Mouse (Mus musculus): ENCODE results near the gene Fbxo7. TPM values are rescaled to one million over a fixed set of nuclear protein-coding genes. Genes with fewer than 3 reads are reported as not detected.

Gene Fbxo7
- 17.2 and 19.0 TPM in 2 replicates for polyA plus RNA-seq (2016; fragmentation: Nextera tagmentation; extraction: Ambion mirVana)

GRCm38 (mm10) chr10:86021749-86022473 is at the start of gene Fbxo7:
Gene Fbxo7, plus strand, starts transcription at chr10:86021972.
- ATAC-seq (ENCODE audit: low FRiP score) = peak; percentile 96
- peak within 1 kb of the TSS; percentile 69 for H3K4me2 ChIP-seq (replicated peaks)
- peak within 1 kb of the TSS; percentile 82 for H3K4me3 ChIP-seq
- H3K27ac ChIP-seq = peak within 1 kb of the TSS; percentile 76
- H3K36me3 ChIP-seq = no peaks in the 10 kb centered on the region
- under 1% methylated on average over 82 of the region's 82 CpGs for WGBS
- peaks cover 6% of the 10 kb centered on the region for H3K4me1 ChIP-seq
- no peaks in the 10 kb centered on the region for H3K27me3 ChIP-seq
- no peaks in the 10 kb centered on the region for H3K9me3 ChIP-seq (replicated peaks)
- H3K9ac ChIP-seq = peak within 1 kb of the TSS; percentile 76

GRCm38 (mm10) chr10:85972915-85973314 is 48.9 kb upstream of the Fbxo7 start:
- H3K9ac ChIP-seq = no peak overlapping the region
- no peak overlapping the region for H3K4me3 ChIP-seq
- H3K27ac ChIP-seq = no peak overlapping the region
- no peaks in the 10 kb centered on the region for H3K4me1 ChIP-seq
- no peaks in the 10 kb centered on the region for H3K27me3 ChIP-seq
- no peaks in the 10 kb centered on the region for H3K36me3 ChIP-seq
- H3K9me3 ChIP-seq (replicated peaks) = no peaks in the 10 kb centered on the region; the same call in 1 of the 2 replicates
- H3K4me2 ChIP-seq (replicated peaks) = no peak overlapping the region
- 80% methylated on average over 4 of the region's 4 CpGs for WGBS
- no peak for ATAC-seq (ENCODE audit: low FRiP score)

DNA sequence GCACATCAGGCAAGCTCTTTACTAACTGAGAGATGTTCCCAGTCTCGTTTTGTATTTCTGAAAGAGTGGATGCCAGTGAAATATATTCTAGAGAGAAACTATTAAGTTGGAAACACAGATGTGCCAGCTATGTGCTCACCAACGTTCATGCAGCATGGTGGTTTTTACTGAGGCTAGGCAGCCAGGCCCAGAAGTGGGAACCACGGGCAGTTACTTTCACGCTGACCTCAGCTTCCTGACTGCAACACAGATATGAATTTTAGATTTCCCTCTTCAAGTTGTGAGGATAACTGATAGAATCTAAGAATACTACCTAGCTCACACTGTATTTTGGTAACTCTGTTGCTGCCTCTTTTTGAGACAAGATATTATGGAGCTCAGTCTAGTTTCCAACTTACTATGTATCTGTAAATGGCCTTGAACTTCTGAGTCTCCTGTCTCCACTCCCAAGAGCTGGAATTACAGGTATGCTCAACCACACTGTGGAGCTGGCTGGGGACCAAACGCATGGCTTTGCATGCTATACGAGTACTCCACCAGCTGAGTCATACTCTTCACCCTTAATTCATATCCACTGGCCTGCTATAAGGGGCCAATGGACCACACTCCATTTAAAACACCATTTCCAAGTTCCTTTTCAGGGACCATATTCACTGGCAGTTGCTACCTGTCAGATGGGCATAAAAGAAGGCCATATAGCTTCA is 32.2 kb upstream of the Fbxo7 start:
- Histone ChIP-seq H3K9me3 (replicated peaks) (no peaks in the 10 kb centered on the region), H3K4me1 (no peaks in the 10 kb centered on the region), H3K4me2 (replicated peaks) (no peak overlapping the region), H3K36me3 (no peaks in the 10 kb centered on the region), H3K27me3 (no peaks in the 10 kb centered on the region), H3K9ac (no peak overlapping the region), H3K4me3 (no peak overlapping the region), H3K27ac (no peak overlapping the region)
- ATAC-seq (ENCODE audit: low FRiP score) = no peak
- 75% methylated on average over 6 of the region's 6 CpGs for WGBS

GRCm38 (mm10) chr10:85992412-85992811 is 29.4 kb upstream of the Fbxo7 start:
- no peaks in the 10 kb centered on the region for H3K4me1 ChIP-seq
- 87% methylated on average over 4 of the region's 4 CpGs for WGBS
- no peaks in the 10 kb centered on the region for H3K9me3 ChIP-seq (replicated peaks)
- no peak for ATAC-seq (ENCODE audit: low FRiP score)
- no peak overlapping the region for H3K4me3 ChIP-seq
- H3K36me3 ChIP-seq = no peaks in the 10 kb centered on the region
- no peak overlapping the region for H3K27ac ChIP-seq
- H3K4me2 ChIP-seq (replicated peaks) = no peak overlapping the region
- no peak overlapping the region for H3K9ac ChIP-seq
- H3K27me3 ChIP-seq = no peaks in the 10 kb centered on the region

GRCm38 (mm10) chr10:85993836-85994235 is 27.9 kb upstream of the Fbxo7 start:
- Histone ChIP-seq H3K27ac (no peak overlapping the region), H3K4me1 (no peaks in the 10 kb centered on the region), H3K4me2 (replicated peaks) (no peak overlapping the region), H3K9ac (no peak overlapping the region), H3K4me3 (no peak overlapping the region), H3K36me3 (no peaks in the 10 kb centered on the region), H3K9me3 (replicated peaks) (0 out of 2 replicates have a peak, but pooled peaks cover 3% of the 10 kb centered on the region), H3K27me3 (no peaks in the 10 kb centered on the region)
- ATAC-seq (ENCODE audit: low FRiP score) = no peak
- WGBS = 87% methylated on average over 9 of the region's 9 CpGs

GRCm38 (mm10) chr10:85994543-85995104 is 27.1 kb upstream of the Fbxo7 start:
- Histone ChIP-seq H3K27me3 (no peaks in the 10 kb centered on the region), H3K27ac (no peak overlapping the region), H3K9ac (no peak overlapping the region), H3K4me1 (no peaks in the 10 kb centered on the region), H3K4me3 (no peak overlapping the region), H3K36me3 (no peaks in the 10 kb centered on the region), H3K4me2 (replicated peaks) (no peak overlapping the region), H3K9me3 (replicated peaks) (0 out of 2 replicates have a peak, but pooled peaks cover 3% of the 10 kb centered on the region)
- ATAC-seq (ENCODE audit: low FRiP score) = no peak
- 82% methylated on average over 5 of the region's 5 CpGs for WGBS

GRCm38 (mm10) chr10:86000447-86000846 is 21.3 kb upstream of the Fbxo7 start:
- no peak overlapping the region for H3K9ac ChIP-seq
- no peaks in the 10 kb centered on the region for H3K4me1 ChIP-seq
- no peak overlapping the region for H3K27ac ChIP-seq
- H3K4me2 ChIP-seq (replicated peaks) = no peak overlapping the region
- ATAC-seq (ENCODE audit: low FRiP score) = no peak
- no peaks in the 10 kb centered on the region for H3K36me3 ChIP-seq
- 90% methylated on average over 4 of the region's 4 CpGs for WGBS
- H3K27me3 ChIP-seq = no peaks in the 10 kb centered on the region
- no peak overlapping the region for H3K4me3 ChIP-seq
- H3K9me3 ChIP-seq (replicated peaks) = 0 out of 2 replicates have a peak, but pooled peaks cover 3% of the 10 kb centered on the region

GRCm38 (mm10) chr10:86006455-86006854 is 15.3 kb upstream of the Fbxo7 start:
- no peak overlapping the region for H3K4me3 ChIP-seq
- 62% methylated on average over 5 of the region's 5 CpGs for WGBS
- H3K4me1 ChIP-seq = no peaks in the 10 kb centered on the region
- no peak overlapping the region for H3K27ac ChIP-seq
- ATAC-seq (ENCODE audit: low FRiP score) = no peak
- no peak overlapping the region for H3K9ac ChIP-seq
- H3K4me2 ChIP-seq (replicated peaks) = no peak overlapping the region
- no peaks in the 10 kb centered on the region for H3K27me3 ChIP-seq
- no peaks in the 10 kb centered on the region for H3K36me3 ChIP-seq
- no peaks in the 10 kb centered on the region for H3K9me3 ChIP-seq (replicated peaks)

DNA sequence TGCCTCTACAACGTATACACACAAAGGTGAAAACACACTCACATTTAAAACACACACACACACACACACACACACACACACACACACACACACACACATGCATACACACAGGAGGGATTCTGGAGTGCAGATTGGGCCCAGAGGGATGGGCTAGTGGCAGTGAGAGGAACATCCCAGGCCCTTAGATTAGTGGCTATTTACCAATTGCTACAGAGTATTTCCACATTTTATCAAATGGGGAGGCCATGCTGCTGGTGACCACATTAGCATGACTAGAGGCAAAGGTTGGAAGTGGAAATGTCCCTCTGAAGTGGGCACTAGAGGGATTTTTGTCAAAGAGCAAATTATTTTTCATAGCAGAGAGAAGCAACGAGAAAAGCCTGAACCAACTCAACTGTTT is 12.1 kb upstream of the Fbxo7 start:
- 85% methylated on average over 2 of the region's 2 CpGs for WGBS
- Histone ChIP-seq H3K4me3 (no peak overlapping the region), H3K4me1 (no peaks in the 10 kb centered on the region), H3K27ac (no peak overlapping the region), H3K4me2 (replicated peaks) (no peak overlapping the region), H3K9me3 (replicated peaks) (no peaks in the 10 kb centered on the region), H3K27me3 (no peaks in the 10 kb centered on the region), H3K36me3 (no peaks in the 10 kb centered on the region), H3K9ac (no peak overlapping the region)
- ATAC-seq (ENCODE audit: low FRiP score) = no peak

DNA sequence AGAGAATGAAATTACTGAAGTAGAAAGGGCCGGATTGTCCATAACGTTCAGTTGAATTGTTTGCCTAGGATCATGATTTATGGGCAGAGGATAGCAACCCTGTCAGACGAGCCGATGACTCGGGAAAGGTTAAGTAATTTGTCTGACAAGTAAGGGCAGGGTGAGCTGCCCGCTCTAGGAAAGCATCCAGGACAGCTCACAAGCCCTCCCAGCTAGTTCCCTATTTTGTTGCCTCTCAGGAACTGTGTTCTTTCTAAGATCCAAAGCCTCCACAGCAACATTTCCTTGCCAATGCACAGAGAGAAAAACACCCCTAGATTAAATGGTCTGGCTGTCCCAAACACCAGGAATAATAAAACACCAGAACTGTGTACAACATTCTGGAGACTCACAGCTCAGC is 11.1 kb upstream of the Fbxo7 start:
- H3K4me1 ChIP-seq = no peaks in the 10 kb centered on the region
- no peaks in the 10 kb centered on the region for H3K36me3 ChIP-seq
- no peak overlapping the region for H3K4me2 ChIP-seq (replicated peaks)
- ATAC-seq (ENCODE audit: low FRiP score) = no peak
- no peaks in the 10 kb centered on the region for H3K9me3 ChIP-seq (replicated peaks)
- H3K27ac ChIP-seq = no peak overlapping the region
- WGBS = 53% methylated on average over 6 of the region's 6 CpGs
- no peaks in the 10 kb centered on the region for H3K27me3 ChIP-seq
- no peak overlapping the region for H3K9ac ChIP-seq
- H3K4me3 ChIP-seq = no peak overlapping the region

DNA sequence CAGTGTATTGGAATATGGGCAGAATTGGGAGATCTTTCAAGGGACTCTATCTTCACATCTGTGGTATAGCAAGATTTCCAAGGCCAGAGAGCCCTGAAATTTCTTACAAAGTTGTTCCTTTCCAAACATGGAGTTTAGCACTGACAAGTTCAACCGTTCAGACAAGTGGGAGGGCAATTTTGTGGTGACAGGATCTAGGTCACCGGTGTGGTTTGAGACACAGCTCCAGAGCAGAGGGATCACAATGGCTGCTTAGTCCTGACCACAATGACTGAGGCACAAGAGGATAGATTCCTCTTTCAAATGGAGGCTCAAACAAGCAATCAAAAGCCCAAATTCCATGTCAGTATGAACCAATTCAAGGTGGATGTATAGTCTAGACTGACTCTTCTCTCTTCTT is 10.6 kb upstream of the Fbxo7 start:
- Histone ChIP-seq H3K4me2 (replicated peaks) (no peak overlapping the region), H3K9me3 (replicated peaks) (no peaks in the 10 kb centered on the region), H3K27ac (no peak overlapping the region), H3K27me3 (no peaks in the 10 kb centered on the region), H3K4me3 (no peak overlapping the region), H3K9ac (no peak overlapping the region), H3K4me1 (no peaks in the 10 kb centered on the region), H3K36me3 (no peaks in the 10 kb centered on the region)
- ATAC-seq (ENCODE audit: low FRiP score) = no peak
- WGBS = 86% methylated on average over 2 of the region's 2 CpGs

DNA sequence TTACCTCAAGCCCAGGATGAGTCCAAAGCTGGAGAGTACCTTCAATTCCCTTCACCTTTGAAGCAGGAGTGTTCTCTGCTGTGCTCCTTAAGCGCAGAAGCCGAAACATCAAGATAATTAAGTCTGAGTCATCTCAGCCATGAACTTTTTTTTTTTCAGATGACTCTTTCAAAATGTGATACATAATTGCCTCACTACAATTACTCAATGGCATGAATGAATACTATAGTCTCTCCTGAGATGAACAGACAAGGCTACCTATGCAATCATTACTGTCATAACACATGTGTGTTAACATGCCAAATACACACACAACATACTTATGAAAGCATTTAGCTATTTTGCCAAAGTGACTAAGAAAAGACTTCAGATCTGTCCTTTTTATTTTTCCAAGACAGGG is 10.0 kb upstream of the Fbxo7 start, which contains the start of gene Bpifc:
TSS of gene Bpifc (minus strand) at position 115 of the 400 bp plus-strand sequence.
- Histone ChIP-seq H3K9ac (no peak within 1 kb of the TSS), H3K36me3 (no peaks in the 10 kb centered on the region), H3K27ac (no peak within 1 kb of the TSS), H3K4me2 (replicated peaks) (no peak within 1 kb of the TSS), H3K4me1 (no peaks in the 10 kb centered on the region), H3K9me3 (replicated peaks) (no peaks in the 10 kb centered on the region), H3K4me3 (no peak within 1 kb of the TSS), H3K27me3 (no peaks in the 10 kb centered on the region)
- ATAC-seq (ENCODE audit: low FRiP score) = no peak
- 93% methylated on average over 2 of the region's 2 CpGs for WGBS

Data from hindbrain, embryonic 12.5 days (tissue).